Mouse (Mus musculus) midbrain, embryonic 14.5 days (tissue): Measurements from ENCODE around the gene Ttc38. TPM values are rescaled to one million over a fixed set of nuclear protein-coding genes. Genes with fewer than 3 reads are reported as not detected.
A peak's percentile ranks its signal among the peaks of the same experiment; 100 is the strongest.

Experiments used
- ATAC-seq: fragments of 200-750 bp; cut with Nextera tagmentation; 2 replicates; pipeline ENCODE4 v1.8.0; 2017; ENCODE audit warnings: moderate number of reproducible peaks, moderate library complexity; ENCODE audit not compliant: low FRiP score, low TSS enrichment
- DNase-seq: peaks from one replicate; pipeline ENCODE4 v3.0.0-alpha.2; 2015
- H3K27ac ChIP-seq: fragments of 300-500 bp; sonication (generic); replicated peaks from 2 replicates; pipeline ENCODE4 v1.5.1; 2014; ENCODE audit warnings: mild to moderate bottlenecking, low read depth, low read length, moderate library complexity
- H3K27me3 ChIP-seq: fragments of 300-500 bp; sonication (generic); 2 replicates; pipeline ENCODE4 v1.6.1; 2014; ENCODE audit warnings: low read length, control low read depth, mixed read lengths; ENCODE audit not compliant: control insufficient read depth, insufficient read depth
- H3K36me3 ChIP-seq: fragments of 300-500 bp; sonication (generic); 2 replicates; pipeline ENCODE4 v1.6.1; 2014; ENCODE audit warnings: low read length, control low read depth; ENCODE audit not compliant: control insufficient read depth, insufficient read depth
- H3K4me1 ChIP-seq: fragments of 300-500 bp; sonication (generic); 2 replicates; pipeline ENCODE4 v1.6.1; 2014; ENCODE audit warnings: mild to moderate bottlenecking, antibody characterized with exemption, low read length, control low read depth; ENCODE audit not compliant: control insufficient read depth, insufficient read depth
- H3K4me2 ChIP-seq: fragments of 300-500 bp; sonication (generic); 2 replicates; pipeline ENCODE4 v1.6.1; 2014; ENCODE audit warnings: mild to moderate bottlenecking, low read length, moderate library complexity
- H3K4me3 ChIP-seq: fragments of 300-500 bp; sonication (generic); replicated peaks from 2 replicates; pipeline ENCODE4 v1.5.1; 2014; ENCODE audit warnings: low read depth, low read length
- H3K9ac ChIP-seq: fragments of 300-500 bp; sonication (generic); replicated peaks from 2 replicates; pipeline ENCODE4 v1.6.1; 2014; ENCODE audit warnings: mild to moderate bottlenecking, low read length, moderate library complexity
- H3K9me3 ChIP-seq: fragments of 300-500 bp; sonication (generic); 2 replicates; pipeline ENCODE4 v1.6.1; 2016; ENCODE audit warnings: low read length, control low read depth, mixed read lengths; ENCODE audit not compliant: control insufficient read depth
- WGBS: fragments of 180-500 bp; shearing (Covaris S2); extraction: QIAGEN DNeasy Blood & Tissue Kit; methylation state at CpG from one replicate; pipeline ENCODE4 v1.1.7; 2014; 5-methylcytosine and 5-hydroxymethylcytosine counted together
- polyA plus RNA-seq: library from polyadenylated mRNA; unstranded; fragments of >200 nt; fragmentation: Nextera tagmentation; extraction: Ambion mirVana; gene quantifications from 2 replicates; pipeline ENCODE4 v1.2.1, GENCODE M21; 2014

Gene Ttc38
- 2.8 and 2.9 TPM in 2 replicates for polyA plus RNA-seq

GRCm38 (mm10) chr15:85831954-85832590 lies at the start of gene Ttc38:
Gene Ttc38, plus strand, starts transcription at chr15:85832306.
- Histone ChIP-seq H3K4me2 (peak within 1 kb of the TSS; percentile 83), H3K27ac (no peak within 1 kb of the TSS), H3K36me3 (no peaks in the 10 kb centered on the region), H3K9me3 (no peaks in the 10 kb centered on the region), H3K4me3 (peak within 1 kb of the TSS; percentile 59), H3K4me1 (peaks cover 6% of the 10 kb centered on the region; the same call in 1 of the 2 replicates), H3K9ac (peak within 1 kb of the TSS; percentile 70), H3K27me3 (no peaks in the 10 kb centered on the region)
- under 1% methylated on average over 27 of the region's 27 CpGs for WGBS
- peak; percentile 84 for ATAC-seq
- peak; percentile 85 for DNase-seq

- Histone ChIP-seq H3K4me1 (no peaks in the 10 kb centered on the region), H3K4me2 (no peak overlapping the region), H3K4me3 (no peak overlapping the region), H3K27ac (no peak overlapping the region), H3K27me3 (no peaks in the 10 kb centered on the region), H3K9ac (no peak overlapping the region), H3K9me3 (no peaks in the 10 kb centered on the region), H3K36me3 (no peaks in the 10 kb centered on the region)
- ATAC-seq (no peak), DNase-seq (no peak)
- WGBS: 93% methylated on average over 4 of the region's 4 CpGs
Measured at GRCm38 (mm10) chr15:85783146-85783545, 49.0 kb upstream of the Ttc38 start.

- 91% methylated on average over 3 of the region's 3 CpGs for whole genome bisulfite sequencing
Measured at GRCm38 (mm10) chr15:85784341-85784740, 47.8 kb upstream of the Ttc38 start.

GRCm38 (mm10) chr15:85786711-85787110 lies 45.4 kb upstream of the Ttc38 start:
- Histone ChIP-seq H3K4me2 (no peak overlapping the region), H3K27ac (no peak overlapping the region), H3K9ac (no peak overlapping the region), H3K4me3 (no peak overlapping the region), H3K36me3 (no peaks in the 10 kb centered on the region), H3K27me3 (no peaks in the 10 kb centered on the region), H3K4me1 (no peaks in the 10 kb centered on the region), H3K9me3 (no peaks in the 10 kb centered on the region)
- ATAC-seq (no peak), DNase-seq (peak; percentile 3)
- 78% methylated on average over 5 of the region's 5 CpGs for WGBS

More at GRCm38 (mm10) chr15:85784341-85784740, 47.8 kb upstream of the Ttc38 start:
- no peak overlapping the region for H3K4me2 ChIP-seq
- H3K27ac ChIP-seq: no peak overlapping the region
- no peaks in the 10 kb centered on the region for H3K36me3 ChIP-seq
- H3K9ac ChIP-seq: no peak overlapping the region
- no peak for ATAC-seq
- H3K27me3 ChIP-seq: no peaks in the 10 kb centered on the region
- H3K4me1 ChIP-seq: no peaks in the 10 kb centered on the region
- H3K9me3 ChIP-seq: no peaks in the 10 kb centered on the region
- no peak overlapping the region for H3K4me3 ChIP-seq
- no peak for DNase-seq

GRCm38 (mm10) chr15:85787482-85787881 lies 44.6 kb upstream of the Ttc38 start:
- DNase-seq (no peak), ATAC-seq (no peak)
- Histone ChIP-seq H3K36me3 (no peaks in the 10 kb centered on the region), H3K4me1 (no peaks in the 10 kb centered on the region), H3K9me3 (no peaks in the 10 kb centered on the region), H3K4me3 (no peak overlapping the region), H3K27ac (no peak overlapping the region), H3K27me3 (no peaks in the 10 kb centered on the region), H3K4me2 (no peak overlapping the region), H3K9ac (no peak overlapping the region)
- WGBS: 93% methylated on average over 6 of the region's 6 CpGs

- no peak overlapping the region for H3K9ac ChIP-seq
- WGBS: 92% methylated on average over 4 of the region's 4 CpGs
- ATAC-seq (no peak), DNase-seq (no peak)
- no peaks in the 10 kb centered on the region for H3K9me3 ChIP-seq
- no peak overlapping the region for H3K4me3 ChIP-seq
- H3K27me3 ChIP-seq: no peaks in the 10 kb centered on the region
- H3K36me3 ChIP-seq: no peaks in the 10 kb centered on the region
- H3K4me2 ChIP-seq: no peak overlapping the region
- no peaks in the 10 kb centered on the region for H3K4me1 ChIP-seq
- H3K27ac ChIP-seq: no peak overlapping the region
Measured at GRCm38 (mm10) chr15:85788051-85788450, 44.1 kb upstream of the Ttc38 start.

GRCm38 (mm10) chr15:85788633-85789032 lies 43.5 kb upstream of the Ttc38 start:
- H3K4me1 ChIP-seq: no peaks in the 10 kb centered on the region
- no peak overlapping the region for H3K4me3 ChIP-seq
- WGBS: 65% methylated on average over 16 of the region's 16 CpGs
- H3K9ac ChIP-seq: no peak overlapping the region
- no peaks in the 10 kb centered on the region for H3K27me3 ChIP-seq
- H3K36me3 ChIP-seq: no peaks in the 10 kb centered on the region
- H3K4me2 ChIP-seq: no peak overlapping the region
- no peak for ATAC-seq
- DNase-seq: no peak
- no peaks in the 10 kb centered on the region for H3K9me3 ChIP-seq
- no peak overlapping the region for H3K27ac ChIP-seq

- no peak for ATAC-seq
- H3K9me3 ChIP-seq: no peaks in the 10 kb centered on the region
- H3K4me1 ChIP-seq: no peaks in the 10 kb centered on the region
- no peak overlapping the region for H3K4me3 ChIP-seq
- H3K9ac ChIP-seq: no peak overlapping the region
- WGBS: 88% methylated on average over 4 of the region's 4 CpGs
- no peak for DNase-seq
- H3K27me3 ChIP-seq: no peaks in the 10 kb centered on the region
- H3K4me2 ChIP-seq: no peak overlapping the region
- H3K36me3 ChIP-seq: no peaks in the 10 kb centered on the region
- H3K27ac ChIP-seq: no peak overlapping the region
Measured at GRCm38 (mm10) chr15:85791449-85791848, 40.7 kb upstream of the Ttc38 start.

- DNase-seq (peak; percentile 19), ATAC-seq (no peak)
- H3K27ac ChIP-seq: no peak overlapping the region
- H3K4me1 ChIP-seq: no peaks in the 10 kb centered on the region
- no peaks in the 10 kb centered on the region for H3K27me3 ChIP-seq
- no peaks in the 10 kb centered on the region for H3K36me3 ChIP-seq
- H3K4me2 ChIP-seq: no peak overlapping the region
- H3K9me3 ChIP-seq: no peaks in the 10 kb centered on the region
- H3K9ac ChIP-seq: no peak overlapping the region
- H3K4me3 ChIP-seq: no peak overlapping the region
- WGBS: 88% methylated on average over 1 of the region's 1 CpGs
Measured at GRCm38 (mm10) chr15:85792819-85793218, 39.3 kb upstream of the Ttc38 start.
